Mouse (Mus musculus): Measurements from ENCODE around the gene Msl2.

- TF ChIP-seq CTCF (IDR thresholded peaks at IDR 0.05; ENCODE audit: low read depth): no peak
- TF ChIP-seq EP300 (optimal IDR thresholded peaks at IDR 0.05): no peak
Observed at GRCm38 (mm10) chr9:101077486-101077885, 3.6 kb downstream of the Msl2 start.
